Mouse (Mus musculus): ENCODE measurements around the gene Apba2. TPM values are rescaled to one million over a fixed set of nuclear protein-coding genes. Genes with fewer than 3 reads are reported as not detected.

Gene Apba2
- polyA plus RNA-seq, 1 experiment from 2014 or later = 3.2 TPM

- 92% methylated on average over 5 of the region's 5 CpGs for WGBS
- Histone ChIP-seq H3K9me3 (ENCODE audit: low read length) (no peaks in the 10 kb centered on the region), H3K36me3 (ENCODE audit: insufficient read depth, low read length) (no peaks in the 10 kb centered on the region), H3K4me1 (ENCODE audit: insufficient read depth, low read length) (no peaks in the 10 kb centered on the region), H3K4me3 (ENCODE audit: low read length) (no peak overlapping the region), H3K27ac (ENCODE audit: low read length) (no peak overlapping the region), H3K4me2 (replicated peaks; ENCODE audit: low read depth, low read length) (no peak overlapping the region), H3K9ac (replicated peaks; ENCODE audit: low read length) (no peak overlapping the region), H3K27me3 (ENCODE audit: insufficient read depth, low read length) (no peaks in the 10 kb centered on the region)
- ATAC-seq (ENCODE audit: low FRiP score, low TSS enrichment) = no peak
These were observed 161.0 kb downstream of the Apba2 start for GRCm38 (mm10) chr7:64662506-64662905.

GRCm38 (mm10) chr7:64663600-64663999 lies 162.1 kb downstream of the Apba2 start:
- no peak for ATAC-seq (ENCODE audit: low FRiP score, low TSS enrichment)
- H3K4me1 ChIP-seq (ENCODE audit: insufficient read depth, low read length) = no peaks in the 10 kb centered on the region
- no peak overlapping the region for H3K9ac ChIP-seq (replicated peaks; ENCODE audit: low read length)
- no peak overlapping the region for H3K27ac ChIP-seq (ENCODE audit: low read length)
- no peaks in the 10 kb centered on the region for H3K9me3 ChIP-seq (ENCODE audit: low read length)
- no peak overlapping the region for H3K4me3 ChIP-seq (ENCODE audit: low read length)
- H3K36me3 ChIP-seq (ENCODE audit: insufficient read depth, low read length) = no peaks in the 10 kb centered on the region
- H3K27me3 ChIP-seq (ENCODE audit: insufficient read depth, low read length) = no peaks in the 10 kb centered on the region
- H3K4me2 ChIP-seq (replicated peaks; ENCODE audit: low read depth, low read length) = no peak overlapping the region
- 81% methylated on average over 3 of the region's 3 CpGs for WGBS

- no peaks in the 10 kb centered on the region for H3K36me3 ChIP-seq (ENCODE audit: insufficient read depth, low read length)
- no peak overlapping the region for H3K27ac ChIP-seq (ENCODE audit: low read length)
- H3K27me3 ChIP-seq (ENCODE audit: insufficient read depth, low read length) = no peaks in the 10 kb centered on the region
- ATAC-seq (ENCODE audit: low FRiP score, low TSS enrichment) = no peak
- H3K4me3 ChIP-seq (ENCODE audit: low read length) = no peak overlapping the region
- H3K9me3 ChIP-seq (ENCODE audit: low read length) = no peaks in the 10 kb centered on the region
- H3K4me1 ChIP-seq (ENCODE audit: insufficient read depth, low read length) = no peaks in the 10 kb centered on the region
- 33% methylated on average over 7 of the region's 7 CpGs for WGBS
- H3K9ac ChIP-seq (replicated peaks; ENCODE audit: low read length) = no peak overlapping the region
- H3K4me2 ChIP-seq (replicated peaks; ENCODE audit: low read depth, low read length) = no peak overlapping the region
These were observed 163.6 kb downstream of the Apba2 start for GRCm38 (mm10) chr7:64665120-64665519.

GRCm38 (mm10) chr7:64665716-64666298 lies 164.3 kb downstream of the Apba2 start:
- H3K4me3 ChIP-seq (ENCODE audit: low read length) = no peak overlapping the region
- H3K27ac ChIP-seq (ENCODE audit: low read length) = no peak overlapping the region
- H3K36me3 ChIP-seq (ENCODE audit: insufficient read depth, low read length) = no peaks in the 10 kb centered on the region
- no peaks in the 10 kb centered on the region for H3K27me3 ChIP-seq (ENCODE audit: insufficient read depth, low read length)
- no peak for ATAC-seq (ENCODE audit: low FRiP score, low TSS enrichment)
- H3K9me3 ChIP-seq (ENCODE audit: low read length) = no peaks in the 10 kb centered on the region
- 77% methylated on average over 5 of the region's 5 CpGs for WGBS
- no peak overlapping the region for H3K4me2 ChIP-seq (replicated peaks; ENCODE audit: low read depth, low read length)
- no peak overlapping the region for H3K9ac ChIP-seq (replicated peaks; ENCODE audit: low read length)
- no peaks in the 10 kb centered on the region for H3K4me1 ChIP-seq (ENCODE audit: insufficient read depth, low read length)

GRCm38 (mm10) chr7:64667959-64668358 lies 166.5 kb downstream of the Apba2 start:
- no peaks in the 10 kb centered on the region for H3K4me1 ChIP-seq (ENCODE audit: insufficient read depth, low read length)
- H3K27me3 ChIP-seq (ENCODE audit: insufficient read depth, low read length) = no peaks in the 10 kb centered on the region
- no peak for ATAC-seq (ENCODE audit: low FRiP score, low TSS enrichment)
- no peak overlapping the region for H3K9ac ChIP-seq (replicated peaks; ENCODE audit: low read length)
- no peak overlapping the region for H3K4me3 ChIP-seq (ENCODE audit: low read length)
- WGBS = 90% methylated on average over 4 of the region's 4 CpGs
- no peak overlapping the region for H3K27ac ChIP-seq (ENCODE audit: low read length)
- H3K36me3 ChIP-seq (ENCODE audit: insufficient read depth, low read length) = no peaks in the 10 kb centered on the region
- H3K4me2 ChIP-seq (replicated peaks; ENCODE audit: low read depth, low read length) = no peak overlapping the region
- H3K9me3 ChIP-seq (ENCODE audit: low read length) = no peaks in the 10 kb centered on the region

GRCm38 (mm10) chr7:64679771-64680479 lies 178.4 kb downstream of the Apba2 start:
- Histone ChIP-seq H3K4me1 (ENCODE audit: insufficient read depth, low read length) (no peaks in the 10 kb centered on the region), H3K27me3 (ENCODE audit: insufficient read depth, low read length) (no peaks in the 10 kb centered on the region), H3K4me3 (ENCODE audit: low read length) (no peak overlapping the region), H3K9ac (replicated peaks; ENCODE audit: low read length) (no peak overlapping the region), H3K4me2 (replicated peaks; ENCODE audit: low read depth, low read length) (no peak overlapping the region), H3K36me3 (ENCODE audit: insufficient read depth, low read length) (no peaks in the 10 kb centered on the region), H3K9me3 (ENCODE audit: low read length) (no peaks in the 10 kb centered on the region), H3K27ac (ENCODE audit: low read length) (no peak overlapping the region)
- ATAC-seq (ENCODE audit: low FRiP score, low TSS enrichment) = no peak
- 89% methylated on average over 10 of the region's 10 CpGs for WGBS

GRCm38 (mm10) chr7:64684893-64685292 lies 183.4 kb downstream of the Apba2 start:
- Histone ChIP-seq H3K27ac (ENCODE audit: low read length) (no peak overlapping the region), H3K4me3 (ENCODE audit: low read length) (no peak overlapping the region), H3K27me3 (ENCODE audit: insufficient read depth, low read length) (no peaks in the 10 kb centered on the region), H3K9ac (replicated peaks; ENCODE audit: low read length) (no peak overlapping the region), H3K4me1 (ENCODE audit: insufficient read depth, low read length) (no peaks in the 10 kb centered on the region), H3K9me3 (ENCODE audit: low read length) (no peaks in the 10 kb centered on the region), H3K4me2 (replicated peaks; ENCODE audit: low read depth, low read length) (no peak overlapping the region), H3K36me3 (ENCODE audit: insufficient read depth, low read length) (no peaks in the 10 kb centered on the region)
- WGBS = 66% methylated on average over 4 of the region's 4 CpGs
- no peak for ATAC-seq (ENCODE audit: low FRiP score, low TSS enrichment)

GRCm38 (mm10) chr7:64688115-64688817 lies 186.8 kb downstream of the Apba2 start:
- H3K27ac ChIP-seq (ENCODE audit: low read length) = no peak overlapping the region
- no peaks in the 10 kb centered on the region for H3K9me3 ChIP-seq (ENCODE audit: low read length)
- H3K9ac ChIP-seq (replicated peaks; ENCODE audit: low read length) = no peak overlapping the region
- peak; percentile 46; the same call in 1 of the 2 replicates for ATAC-seq (ENCODE audit: low FRiP score, low TSS enrichment)
- 16% methylated on average over 14 of the region's 14 CpGs for WGBS
- H3K27me3 ChIP-seq (ENCODE audit: insufficient read depth, low read length) = no peaks in the 10 kb centered on the region
- H3K36me3 ChIP-seq (ENCODE audit: insufficient read depth, low read length) = no peaks in the 10 kb centered on the region
- H3K4me3 ChIP-seq (ENCODE audit: low read length) = no peak overlapping the region
- no peaks in the 10 kb centered on the region for H3K4me1 ChIP-seq (ENCODE audit: insufficient read depth, low read length)
- no peak overlapping the region for H3K4me2 ChIP-seq (replicated peaks; ENCODE audit: low read depth, low read length)

GRCm38 (mm10) chr7:64691831-64692230 lies 190.3 kb downstream of the Apba2 start:
- WGBS = 90% methylated on average over 2 of the region's 2 CpGs

GRCm38 (mm10) chr7:64694937-64695336 lies 193.4 kb downstream of the Apba2 start:
- H3K27ac ChIP-seq (ENCODE audit: low read length) = no peak overlapping the region
- H3K9me3 ChIP-seq (ENCODE audit: low read length) = no peaks in the 10 kb centered on the region
- no peaks in the 10 kb centered on the region for H3K4me1 ChIP-seq (ENCODE audit: insufficient read depth, low read length)
- H3K4me2 ChIP-seq (replicated peaks; ENCODE audit: low read depth, low read length) = no peak overlapping the region
- no peak for ATAC-seq (ENCODE audit: low FRiP score, low TSS enrichment)
- H3K4me3 ChIP-seq (ENCODE audit: low read length) = no peak overlapping the region
- 90% methylated on average over 6 of the region's 6 CpGs for WGBS
- H3K27me3 ChIP-seq (ENCODE audit: insufficient read depth, low read length) = no peaks in the 10 kb centered on the region
- no peak overlapping the region for H3K9ac ChIP-seq (replicated peaks; ENCODE audit: low read length)
- no peaks in the 10 kb centered on the region for H3K36me3 ChIP-seq (ENCODE audit: insufficient read depth, low read length)

More at GRCm38 (mm10) chr7:64691831-64692230, 190.3 kb downstream of the Apba2 start:
- H3K9me3 ChIP-seq (ENCODE audit: low read length) = no peaks in the 10 kb centered on the region
- no peak overlapping the region for H3K27ac ChIP-seq (ENCODE audit: low read length)
- no peaks in the 10 kb centered on the region for H3K27me3 ChIP-seq (ENCODE audit: insufficient read depth, low read length)
- no peaks in the 10 kb centered on the region for H3K4me1 ChIP-seq (ENCODE audit: insufficient read depth, low read length)
- no peaks in the 10 kb centered on the region for H3K36me3 ChIP-seq (ENCODE audit: insufficient read depth, low read length)
- no peak overlapping the region for H3K4me3 ChIP-seq (ENCODE audit: low read length)
- ATAC-seq (ENCODE audit: low FRiP score, low TSS enrichment) = no peak
- no peak overlapping the region for H3K9ac ChIP-seq (replicated peaks; ENCODE audit: low read length)
- no peak overlapping the region for H3K4me2 ChIP-seq (replicated peaks; ENCODE audit: low read depth, low read length)

Measured in kidney, embryonic 16.5 days (tissue).